Mouse (Mus musculus): Measurements from ENCODE around the gene Immp2l. TPM values are rescaled to one million over a fixed set of nuclear protein-coding genes. Genes with fewer than 3 reads are reported as not detected.
"Not testable (repeated sequence)": the region's sequence is repeated elsewhere in the genome, so short reads cannot be mapped to it uniquely, and the experiment has no call there.

The Immp2l gene
- polyA plus RNA-seq, 1 experiment, result 0.62 TPM

DNA sequence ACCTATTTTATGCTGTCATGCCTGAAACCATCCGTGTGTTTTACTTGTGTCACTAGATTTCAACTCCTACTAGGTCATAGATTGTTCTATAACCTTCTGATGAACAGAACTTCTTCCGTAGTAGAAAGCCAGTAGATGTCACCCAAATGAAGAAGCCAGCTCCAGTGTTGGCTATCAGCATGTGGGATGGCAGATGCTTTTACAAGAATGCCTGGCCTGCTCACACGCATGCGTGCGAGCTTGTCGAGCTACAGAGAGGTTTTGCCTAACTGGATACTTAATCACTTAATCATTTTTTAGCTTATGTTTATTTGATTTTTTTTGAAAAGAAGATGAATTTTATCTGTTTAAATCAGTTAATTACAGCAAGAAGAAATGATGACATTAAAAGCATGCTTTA is 805.6 kb downstream of the Immp2l start:
- Histone ChIP-seq H3K27me3 (replicated peaks) (no peaks in the 10 kb centered on the region), H3K4me3 (replicated peaks) (no peak overlapping the region), H3K4me1 (no peaks in the 10 kb centered on the region), H3K36me3 (replicated peaks; ENCODE audit: low read length) (no peaks in the 10 kb centered on the region), H3K9me3 (no peaks in the 10 kb centered on the region)
- TF ChIP-seq GATA1 (IDR thresholded peaks at IDR 0.05; ENCODE audit: borderline replicate concordance, low read length) (no peak), FLI1 (IDR thresholded peaks at IDR 0.05; ENCODE audit: low read length) (no peak)

DNA sequence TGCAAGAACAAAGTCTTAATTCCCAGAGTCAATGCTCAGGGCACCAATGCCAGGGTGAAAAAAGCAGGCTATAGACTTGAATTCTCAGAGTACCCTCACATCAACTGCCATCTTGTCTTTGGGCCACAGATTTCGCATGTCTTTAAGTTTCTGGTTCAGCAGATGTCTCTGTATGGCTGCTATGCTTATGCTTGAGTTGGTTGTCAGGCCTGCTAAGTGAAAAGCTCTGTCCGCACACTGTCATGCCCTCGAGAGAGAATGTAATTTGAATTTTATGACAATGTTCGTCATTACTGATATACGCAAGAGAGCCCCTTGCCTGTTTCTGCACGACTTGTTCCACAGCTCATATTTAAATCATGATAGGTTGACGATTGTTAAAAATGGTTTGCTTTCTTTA is 807.8 kb downstream of the Immp2l start:
- H3K4me3 ChIP-seq (replicated peaks), result no peak overlapping the region
- no peaks in the 10 kb centered on the region for H3K36me3 ChIP-seq (replicated peaks; ENCODE audit: low read length)
- no peaks in the 10 kb centered on the region for H3K27me3 ChIP-seq (replicated peaks)
- TF ChIP-seq GATA1 (IDR thresholded peaks at IDR 0.05; ENCODE audit: borderline replicate concordance, low read length) (no peak), FLI1 (IDR thresholded peaks at IDR 0.05; ENCODE audit: low read length) (no peak)
- no peaks in the 10 kb centered on the region for H3K9me3 ChIP-seq
- H3K4me1 ChIP-seq, result no peaks in the 10 kb centered on the region

DNA sequence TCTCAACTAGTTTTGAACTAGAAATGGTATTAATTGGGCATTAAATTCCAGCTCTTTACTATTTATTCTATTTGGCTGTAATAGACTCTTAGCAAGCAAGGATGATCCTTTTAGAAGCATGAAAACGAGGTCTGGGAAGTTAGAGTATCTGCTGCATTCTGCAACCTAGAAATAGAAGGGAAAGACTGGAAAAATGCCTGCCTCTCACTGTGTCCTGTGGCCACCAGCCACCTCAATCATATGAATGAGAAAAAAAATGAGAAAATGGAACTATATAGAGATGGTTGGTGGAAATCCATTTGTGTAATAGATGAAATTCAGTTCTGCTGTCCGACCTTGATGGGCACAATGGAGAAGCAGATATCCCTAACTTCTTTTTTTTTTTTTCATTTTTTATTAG is 810.8 kb downstream of the Immp2l start:
- Histone ChIP-seq H3K4me3 (replicated peaks) (no peak overlapping the region), H3K27me3 (replicated peaks) (no peaks in the 10 kb centered on the region), H3K36me3 (replicated peaks; ENCODE audit: low read length) (no peaks in the 10 kb centered on the region), H3K4me1 (no peaks in the 10 kb centered on the region), H3K9me3 (no peaks in the 10 kb centered on the region)
- no peak for TF ChIP-seq FLI1 (IDR thresholded peaks at IDR 0.05; ENCODE audit: low read length)
- TF ChIP-seq GATA1 (IDR thresholded peaks at IDR 0.05; ENCODE audit: borderline replicate concordance, low read length), result no peak

DNA sequence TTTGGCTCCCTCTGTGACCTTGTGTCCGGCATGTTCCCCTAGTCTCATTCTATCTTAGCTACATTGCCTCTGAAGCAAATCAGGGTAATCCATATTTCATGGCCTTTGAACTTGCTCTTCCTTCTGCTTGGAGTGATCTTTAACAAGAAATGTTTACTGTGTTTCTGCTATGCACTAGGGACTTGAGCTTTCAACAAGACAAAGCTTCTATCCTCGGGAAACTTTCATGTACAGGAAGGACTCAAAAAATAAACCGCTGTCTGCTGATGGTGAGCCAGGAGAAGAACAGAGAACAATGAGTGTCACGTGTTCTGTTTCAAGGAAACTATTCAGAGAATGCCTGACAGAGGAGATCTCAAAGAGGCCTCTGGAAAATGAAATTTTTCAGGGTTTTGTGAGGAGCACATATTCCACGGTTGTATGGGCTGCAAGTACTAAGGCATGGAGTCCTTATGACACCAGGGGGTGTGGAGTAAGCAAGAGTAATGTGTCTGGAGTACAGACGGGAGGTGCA is 814.5 kb downstream of the Immp2l start:
- no peak for TF ChIP-seq FLI1 (IDR thresholded peaks at IDR 0.05; ENCODE audit: low read length)
- TF ChIP-seq GATA1 (IDR thresholded peaks at IDR 0.05; ENCODE audit: borderline replicate concordance, low read length), result no peak
- H3K9me3 ChIP-seq, result no peaks in the 10 kb centered on the region
- H3K27me3 ChIP-seq (replicated peaks), result no peaks in the 10 kb centered on the region
- H3K4me1 ChIP-seq, result no peaks in the 10 kb centered on the region
- H3K4me3 ChIP-seq (replicated peaks), result no peak overlapping the region
- H3K36me3 ChIP-seq (replicated peaks; ENCODE audit: low read length), result no peaks in the 10 kb centered on the region

DNA sequence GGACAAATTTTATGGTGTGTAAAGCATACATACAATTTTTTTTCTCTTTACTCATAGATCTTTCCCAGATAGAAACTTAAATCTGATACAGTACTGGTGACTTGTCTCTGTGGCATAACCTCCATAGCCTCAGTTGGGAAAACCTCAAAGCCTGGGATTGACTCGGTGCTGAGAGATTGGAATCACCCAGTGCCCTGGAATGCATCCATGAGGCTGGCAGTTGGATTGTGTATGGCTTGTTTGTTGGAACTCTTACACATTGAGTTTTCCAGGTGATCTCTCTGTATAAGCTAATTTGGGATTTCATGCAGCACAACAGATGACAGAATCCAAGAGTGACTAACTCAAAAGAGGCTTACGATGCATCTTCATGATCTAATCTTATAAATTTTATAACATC is 815.4 kb downstream of the Immp2l start:
- Histone ChIP-seq H3K36me3 (replicated peaks; ENCODE audit: low read length) (no peaks in the 10 kb centered on the region), H3K27me3 (replicated peaks) (no peaks in the 10 kb centered on the region), H3K4me1 (no peaks in the 10 kb centered on the region), H3K9me3 (no peaks in the 10 kb centered on the region), H3K4me3 (replicated peaks) (no peak overlapping the region)
- TF ChIP-seq GATA1 (IDR thresholded peaks at IDR 0.05; ENCODE audit: borderline replicate concordance, low read length) (no peak), FLI1 (IDR thresholded peaks at IDR 0.05; ENCODE audit: low read length) (no peak)

DNA sequence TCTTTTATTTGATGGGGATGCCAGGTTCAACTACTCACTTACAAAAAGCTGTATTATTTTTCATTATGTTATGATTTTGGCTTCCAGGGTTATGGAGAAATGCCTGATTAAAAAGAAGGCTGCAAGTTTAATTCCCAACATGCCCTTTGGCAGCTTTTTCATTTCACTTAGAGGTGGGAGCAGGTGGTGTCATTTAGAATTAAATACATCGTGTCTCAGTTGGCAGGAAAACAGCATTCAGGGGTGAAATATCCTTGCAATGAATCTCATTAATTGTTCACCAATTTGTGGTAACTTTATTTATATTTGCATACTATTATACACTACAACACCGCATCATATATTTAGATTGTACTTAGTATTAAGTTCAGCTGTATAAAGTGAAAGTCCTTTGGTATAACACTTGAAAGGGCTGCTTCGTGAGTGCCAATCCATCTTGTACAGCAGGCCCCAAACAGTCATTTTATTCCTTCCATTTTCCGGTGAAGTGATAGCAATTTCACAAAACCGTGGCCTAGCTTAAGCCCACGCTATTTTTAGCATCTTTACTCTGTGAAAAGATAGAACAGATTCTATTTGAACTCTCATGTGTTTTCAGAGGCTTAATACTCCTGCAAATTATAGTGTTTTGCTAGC is 818.9 kb downstream of the Immp2l start:
- H3K27me3 ChIP-seq (replicated peaks), result no peaks in the 10 kb centered on the region
- no peaks in the 10 kb centered on the region for H3K9me3 ChIP-seq
- no peaks in the 10 kb centered on the region for H3K4me1 ChIP-seq
- no peaks in the 10 kb centered on the region for H3K36me3 ChIP-seq (replicated peaks; ENCODE audit: low read length)
- H3K4me3 ChIP-seq (replicated peaks), result no peak overlapping the region
- TF ChIP-seq FLI1 (IDR thresholded peaks at IDR 0.05; ENCODE audit: low read length) (no peak), GATA1 (IDR thresholded peaks at IDR 0.05; ENCODE audit: borderline replicate concordance, low read length) (no peak)

DNA sequence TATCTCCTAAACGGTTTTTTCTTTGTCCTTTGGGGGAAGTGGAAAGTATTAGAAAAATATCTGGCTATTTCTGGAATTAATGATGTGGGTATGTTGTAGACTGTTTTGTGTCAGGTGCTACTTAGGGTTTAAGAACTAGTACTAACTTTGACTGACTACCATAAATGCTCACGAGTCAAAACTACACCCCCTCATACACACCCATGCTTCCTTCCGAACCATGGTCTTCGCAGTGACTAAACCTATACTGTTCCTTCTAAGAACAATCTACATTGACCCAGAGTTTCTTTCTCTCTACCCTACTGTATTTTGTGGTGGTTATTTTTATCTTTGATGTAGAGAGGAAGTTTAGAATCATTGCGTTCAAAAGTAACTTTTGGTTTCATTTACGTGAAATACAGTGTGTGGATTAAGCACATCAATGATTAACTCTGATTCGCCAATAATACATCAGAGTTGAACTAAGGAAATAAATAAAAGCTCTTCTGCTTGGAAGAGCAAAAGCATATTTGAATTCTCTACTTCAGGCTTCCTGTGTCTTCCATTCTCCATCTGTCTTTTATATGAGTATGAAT is 828.1 kb downstream of the Immp2l start:
- H3K27me3 ChIP-seq (replicated peaks), result no peaks in the 10 kb centered on the region
- no peak for TF ChIP-seq FLI1 (IDR thresholded peaks at IDR 0.05; ENCODE audit: low read length)
- TF ChIP-seq GATA1 (IDR thresholded peaks at IDR 0.05; ENCODE audit: borderline replicate concordance, low read length), result no peak
- no peaks in the 10 kb centered on the region for H3K9me3 ChIP-seq
- H3K36me3 ChIP-seq (replicated peaks; ENCODE audit: low read length), result no peaks in the 10 kb centered on the region
- H3K4me3 ChIP-seq (replicated peaks), result no peak overlapping the region
- H3K4me1 ChIP-seq, result no peaks in the 10 kb centered on the region

DNA sequence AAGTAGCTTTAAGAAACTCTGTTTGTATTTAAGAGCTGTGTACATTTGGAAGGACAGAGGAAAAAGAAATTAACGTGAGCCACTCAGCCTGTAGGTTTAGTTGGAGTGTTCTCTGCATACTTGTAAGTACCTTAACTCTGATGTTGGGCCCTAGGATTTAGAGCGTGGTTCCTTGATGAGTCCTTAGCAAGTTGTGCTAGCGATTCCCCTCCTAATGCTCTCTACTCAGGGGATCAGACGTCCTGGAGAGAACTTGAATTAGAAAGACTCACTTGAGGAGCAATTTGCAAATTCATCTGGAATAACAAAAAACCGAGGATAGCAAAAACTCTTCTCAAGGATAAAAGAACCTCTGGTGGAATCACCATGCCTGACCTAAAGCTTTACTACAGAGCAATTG is 835.8 kb downstream of the Immp2l start:
- not testable (repeated sequence) for H3K9me3 ChIP-seq; H3K4me1 ChIP-seq; H3K27me3 ChIP-seq (replicated peaks); H3K4me3 ChIP-seq (replicated peaks); H3K36me3 ChIP-seq (replicated peaks; ENCODE audit: low read length)

DNA sequence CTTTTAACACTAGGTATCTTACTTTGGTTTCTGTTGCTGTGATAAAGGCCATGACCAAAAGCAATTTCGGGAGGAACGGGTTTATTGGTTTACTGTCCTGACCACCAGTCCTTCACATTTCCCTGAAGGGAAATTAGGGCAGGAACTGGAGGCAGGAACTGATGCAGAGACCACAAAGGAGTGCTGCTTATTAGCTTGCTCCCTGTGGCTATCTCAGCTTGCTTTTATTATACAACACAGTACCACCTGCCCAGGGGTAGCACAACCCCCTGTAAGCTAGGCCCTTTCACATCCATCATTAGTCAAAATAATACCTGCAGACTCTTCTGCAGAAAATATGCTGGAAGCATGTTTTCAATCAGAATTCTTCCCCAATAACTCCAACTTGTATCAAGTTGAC is 844.4 kb downstream of the Immp2l start:
- Histone ChIP-seq H3K4me1 (no peaks in the 10 kb centered on the region), H3K27me3 (replicated peaks) (no peaks in the 10 kb centered on the region), H3K4me3 (replicated peaks) (no peak overlapping the region), H3K9me3 (no peaks in the 10 kb centered on the region), H3K36me3 (replicated peaks; ENCODE audit: low read length) (no peaks in the 10 kb centered on the region)
- TF ChIP-seq FLI1 (IDR thresholded peaks at IDR 0.05; ENCODE audit: low read length) (no peak), GATA1 (IDR thresholded peaks at IDR 0.05; ENCODE audit: borderline replicate concordance, low read length) (no peak)

DNA sequence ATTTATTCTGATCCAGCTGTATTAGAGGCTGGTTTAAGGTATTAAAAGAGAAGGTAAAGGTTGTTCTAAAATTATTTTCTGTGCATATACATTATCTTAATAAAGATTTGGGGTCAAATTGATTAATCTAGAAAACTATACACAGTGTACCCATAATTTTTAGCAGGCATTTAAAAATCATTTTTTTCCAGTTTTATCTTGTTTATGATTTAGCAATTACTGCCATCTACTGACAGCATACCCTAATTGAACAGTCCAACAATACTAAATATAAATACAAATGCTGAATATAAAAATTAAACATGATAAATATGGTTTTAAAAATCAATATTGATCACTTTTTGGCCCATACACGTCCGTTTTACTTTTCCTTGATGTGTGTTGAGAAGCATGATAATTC is 850.1 kb downstream of the Immp2l start:
- TF ChIP-seq FLI1 (IDR thresholded peaks at IDR 0.05; ENCODE audit: low read length), result no peak
- no peak for TF ChIP-seq GATA1 (IDR thresholded peaks at IDR 0.05; ENCODE audit: borderline replicate concordance, low read length)
- Histone ChIP-seq H3K27me3 (replicated peaks) (no peaks in the 10 kb centered on the region), H3K4me1 (peaks cover 10% of the 10 kb centered on the region), H3K36me3 (replicated peaks; ENCODE audit: low read length) (no peaks in the 10 kb centered on the region), H3K9me3 (no peaks in the 10 kb centered on the region), H3K4me3 (replicated peaks) (no peak overlapping the region)
